Mouse (Mus musculus) kidney, adult 10 weeks (tissue): Measurements from ENCODE around the gene Zfp873. TPM values are rescaled to one million over a fixed set of nuclear protein-coding genes. Genes with fewer than 3 reads are reported as not detected.

Experiments
- polyA plus RNA-seq: library from polyadenylated mRNA; stranded (reverse); fragments of 350-450 nt; fragmentation: Illumina TruSeq; extraction: RNeasy Lipid Tissue Mini Kit (QIAGEN cat#74804); gene quantifications from one replicate; pipeline ENCODE4 v1.2.3, GENCODE M21; 2014; ENCODE audit warnings: low read depth, low replicate concordance

The Zfp873 gene
- polyA plus RNA-seq, result 11.1 TPM

GRCm38 (mm10) chr10:82047597-82048459 lies at the start of gene Zfp873:
Gene Zfp873 (plus strand): TSS chr10:82048123.

GRCm38 (mm10) chr10:82082728-82083621 lies 35.1 kb downstream of the Zfp873 start, which contains the start of gene BC024063:
Gene BC024063 (plus strand): TSS chr10:82083353.

Other genes starting within 250 kb of the Zfp873 start
- 4.2 TPM for gene Gm4767, start 235.9 kb upstream of the Zfp873 start, polyA plus RNA-seq
- 9.0 TPM for gene Gm32687, start 184.2 kb upstream of the Zfp873 start, polyA plus RNA-seq
- gene Zfp781, start 117.6 kb upstream of the Zfp873 start, polyA plus RNA-seq, result 4.0 TPM
- gene BC024063, start 35.2 kb downstream of the Zfp873 start, polyA plus RNA-seq, result 4.5 TPM
- gene AU041133, start 79.9 kb downstream of the Zfp873 start, polyA plus RNA-seq, result 14.6 TPM
- gene Zfp938, start 193.2 kb downstream of the Zfp873 start, polyA plus RNA-seq, result 30.1 TPM